Mouse (Mus musculus) megakaryocyte, embryonic 14.5 days (primary cell): ENCODE data around the gene Celf2. TPM values are rescaled to one million over a fixed set of nuclear protein-coding genes. Genes with fewer than 3 reads are reported as not detected.
A peak's percentile ranks its signal among the peaks of the same experiment; 100 is the strongest.

Experiments used
- H3K27me3 ChIP-seq: replicated peaks from 2 replicates; pipeline ENCODE3; 2012; ENCODE audit warnings: inconsistent platforms
- H3K36me3 ChIP-seq: replicated peaks from 2 replicates; pipeline ENCODE3; 2012; ENCODE audit warnings: low read length, inconsistent platforms, mixed read lengths
- H3K4me1 ChIP-seq: 2 replicates; pipeline ENCODE4 v1.6.1; 2012; ENCODE audit warnings: inconsistent platforms
- H3K4me3 ChIP-seq: replicated peaks from 2 replicates; pipeline ENCODE3; 2012; ENCODE audit warnings: moderate library complexity, mild to moderate bottlenecking, inconsistent platforms
- H3K9me3 ChIP-seq: 2 replicates; pipeline ENCODE4 v1.6.1; 2012; ENCODE audit warnings: inconsistent platforms
- FLI1 ChIP-seq: IDR thresholded peaks from 2 replicates; pipeline ENCODE4 v1.6.1; 2012; ENCODE audit warnings: low read length, inconsistent platforms, mixed read lengths
- GATA1 ChIP-seq: IDR thresholded peaks from 3 replicates; pipeline ENCODE4 v1.6.1; 2012; ENCODE audit warnings: mixed read lengths, low read length, inconsistent platforms, borderline replicate concordance
- polyA plus RNA-seq: library from polyadenylated mRNA; stranded (reverse); fragments of >175 nt; gene quantifications from 2 replicates; pipeline ENCODE4 v1.2.3, GENCODE M21; 2012; ENCODE audit warnings: low replicate concordance; ENCODE audit not compliant: insufficient read depth

The Celf2 gene
- polyA plus RNA-seq, 1 experiment: 4.8 TPM

- H3K9me3 ChIP-seq: no peaks in the 10 kb centered on the region
- H3K27me3 ChIP-seq: no peaks in the 10 kb centered on the region
- peaks cover 8% of the 10 kb centered on the region for H3K4me1 ChIP-seq
- H3K4me3 ChIP-seq: no peak overlapping the region
- TF ChIP-seq FLI1: no peak
- no peak for TF ChIP-seq GATA1
- H3K36me3 ChIP-seq: no peaks in the 10 kb centered on the region
Measured at GRCm38 (mm10) chr2:6743173-6743572, 766.2 kb downstream of the Celf2 start.

GRCm38 (mm10) chr2:6739998-6740668 lies 769.2 kb downstream of the Celf2 start:
- Histone ChIP-seq H3K36me3 (no peaks in the 10 kb centered on the region), H3K27me3 (no peaks in the 10 kb centered on the region), H3K4me1 (peaks cover 8% of the 10 kb centered on the region), H3K9me3 (no peaks in the 10 kb centered on the region), H3K4me3 (no peak overlapping the region)
- TF ChIP-seq FLI1: no peak
- no peak for TF ChIP-seq GATA1

- Histone ChIP-seq H3K4me3 (no peak overlapping the region), H3K9me3 (no peaks in the 10 kb centered on the region), H3K4me1 (peaks cover 33% of the 10 kb centered on the region), H3K27me3 (no peaks in the 10 kb centered on the region), H3K36me3 (no peaks in the 10 kb centered on the region)
- TF ChIP-seq FLI1: no peak
- no peak for TF ChIP-seq GATA1
Measured at GRCm38 (mm10) chr2:6732026-6732425, 777.3 kb downstream of the Celf2 start.

- peaks cover 38% of the 10 kb centered on the region for H3K4me1 ChIP-seq
- no peaks in the 10 kb centered on the region for H3K9me3 ChIP-seq
- no peak overlapping the region for H3K4me3 ChIP-seq
- H3K36me3 ChIP-seq: no peaks in the 10 kb centered on the region
- no peak for TF ChIP-seq GATA1
- no peak for TF ChIP-seq FLI1
- H3K27me3 ChIP-seq: no peaks in the 10 kb centered on the region
Measured at GRCm38 (mm10) chr2:6730860-6731259, 778.5 kb downstream of the Celf2 start.

- H3K27me3 ChIP-seq: no peaks in the 10 kb centered on the region
- peaks cover 40% of the 10 kb centered on the region for H3K4me1 ChIP-seq
- TF ChIP-seq GATA1: no peak
- no peak for TF ChIP-seq FLI1
- H3K4me3 ChIP-seq: peak overlapping the region; percentile 64
- H3K36me3 ChIP-seq: no peaks in the 10 kb centered on the region
- H3K9me3 ChIP-seq: no peaks in the 10 kb centered on the region
Measured at GRCm38 (mm10) chr2:6729984-6730383, 779.4 kb downstream of the Celf2 start.

GRCm38 (mm10) chr2:6728840-6729252 lies 780.5 kb downstream of the Celf2 start:
- Histone ChIP-seq H3K36me3 (no peaks in the 10 kb centered on the region), H3K27me3 (no peaks in the 10 kb centered on the region), H3K4me3 (peak overlapping the region; percentile 70), H3K4me1 (peaks cover 47% of the 10 kb centered on the region), H3K9me3 (no peaks in the 10 kb centered on the region)
- TF ChIP-seq FLI1 (no peak), GATA1 (no peak)

GRCm38 (mm10) chr2:6727366-6727765 lies 782.0 kb downstream of the Celf2 start:
- H3K36me3 ChIP-seq: no peaks in the 10 kb centered on the region
- no peaks in the 10 kb centered on the region for H3K9me3 ChIP-seq
- H3K27me3 ChIP-seq: no peaks in the 10 kb centered on the region
- peaks cover 58% of the 10 kb centered on the region for H3K4me1 ChIP-seq
- no peak overlapping the region for H3K4me3 ChIP-seq
- TF ChIP-seq FLI1 (no peak), GATA1 (no peak)

- Histone ChIP-seq H3K36me3 (no peaks in the 10 kb centered on the region), H3K27me3 (no peaks in the 10 kb centered on the region), H3K4me3 (peak overlapping the region; percentile 16), H3K9me3 (no peaks in the 10 kb centered on the region), H3K4me1 (peaks cover 66% of the 10 kb centered on the region)
- TF ChIP-seq FLI1: no peak
- no peak for TF ChIP-seq GATA1
Measured at GRCm38 (mm10) chr2:6726071-6726470, 783.3 kb downstream of the Celf2 start.

- Histone ChIP-seq H3K4me3 (peak overlapping the region; percentile 64), H3K4me1 (peaks cover 49% of the 10 kb centered on the region), H3K36me3 (no peaks in the 10 kb centered on the region), H3K9me3 (no peaks in the 10 kb centered on the region), H3K27me3 (no peaks in the 10 kb centered on the region)
- TF ChIP-seq GATA1: no peak
- no peak for TF ChIP-seq FLI1
Measured at GRCm38 (mm10) chr2:6723602-6724001, 785.8 kb downstream of the Celf2 start.

- TF ChIP-seq GATA1: no peak
- no peak for TF ChIP-seq FLI1
- Histone ChIP-seq H3K4me3 (peak overlapping the region; percentile 94), H3K36me3 (peaks cover under 1% of the 10 kb centered on the region), H3K4me1 (peaks cover 60% of the 10 kb centered on the region), H3K9me3 (no peaks in the 10 kb centered on the region), H3K27me3 (no peaks in the 10 kb centered on the region)
Measured at GRCm38 (mm10) chr2:6721460-6722401, 787.6 kb downstream of the Celf2 start.
